Mouse (Mus musculus): ENCODE data around the gene Tekt3. TPM values are rescaled to one million over a fixed set of nuclear protein-coding genes. Genes with fewer than 3 reads are reported as not detected.

Tekt3 gene
- polyA plus RNA-seq, 1 experiment from 2014 or later: not detected

DNA sequence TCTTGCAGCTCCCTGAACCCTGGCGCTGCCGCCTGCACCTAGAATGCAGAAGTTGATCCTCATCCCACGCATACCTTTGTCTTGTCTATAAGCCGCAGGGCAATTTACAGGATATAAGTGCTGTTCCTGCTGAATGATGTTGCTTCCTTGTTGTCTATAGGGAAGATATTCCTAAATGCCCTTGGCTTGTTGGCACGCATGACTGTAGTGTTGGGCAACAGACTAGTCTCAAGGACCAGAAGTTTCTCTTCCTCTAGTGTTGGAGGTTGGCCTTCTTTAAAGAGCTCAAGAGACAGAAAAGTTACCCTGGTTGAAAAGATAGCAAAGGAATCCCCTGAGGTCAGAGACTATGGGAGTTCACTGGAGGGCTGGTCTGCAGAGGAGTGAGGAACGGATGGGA, 29.5 kb downstream of the Tekt3 start:
- Histone ChIP-seq H3K4me2 (ENCODE audit: low read depth, low read length) (no peak overlapping the region), H3K27ac (ENCODE audit: low read depth, low read length) (no peak overlapping the region), H3K9me3 (ENCODE audit: control insufficient read depth, low read length) (no peaks in the 10 kb centered on the region), H3K4me3 (ENCODE audit: low read depth, low read length) (no peak overlapping the region), H3K36me3 (ENCODE audit: control insufficient read depth, insufficient read depth, low read length) (no peaks in the 10 kb centered on the region), H3K27me3 (ENCODE audit: control insufficient read depth, insufficient read depth, low read length) (no peaks in the 10 kb centered on the region), H3K4me1 (ENCODE audit: control insufficient read depth, insufficient read depth, low read length) (no peaks in the 10 kb centered on the region), H3K9ac (replicated peaks; ENCODE audit: low read depth, low read length) (no peak overlapping the region)
- ATAC-seq (ENCODE audit: low read depth): no peak
- 96% methylated on average over 6 of the region's 6 CpGs for WGBS

DNA sequence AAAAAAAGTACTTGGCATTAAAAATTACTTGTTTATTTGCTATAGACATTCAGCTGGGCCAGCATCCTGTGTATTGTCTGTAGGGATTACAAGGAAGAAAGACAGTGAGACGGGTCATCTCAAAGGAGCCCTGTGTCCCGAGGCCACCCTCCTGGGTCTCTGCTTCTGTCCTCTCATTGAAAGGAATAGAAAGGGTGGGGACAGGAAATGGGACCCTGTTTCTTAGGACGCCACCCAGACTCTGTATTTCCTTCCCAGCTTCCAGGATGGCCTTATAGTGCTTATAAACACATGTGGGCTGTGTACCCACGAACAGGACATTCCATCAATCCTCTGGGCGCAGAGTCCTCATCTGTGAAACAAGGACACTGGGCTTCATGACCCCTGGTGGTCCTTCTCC, 30.8 kb downstream of the Tekt3 start:
- WGBS: 73% methylated on average over 5 of the region's 5 CpGs
- Histone ChIP-seq H3K9ac (replicated peaks; ENCODE audit: low read depth, low read length) (no peak overlapping the region), H3K27me3 (ENCODE audit: control insufficient read depth, insufficient read depth, low read length) (no peaks in the 10 kb centered on the region), H3K4me1 (ENCODE audit: control insufficient read depth, insufficient read depth, low read length) (no peaks in the 10 kb centered on the region), H3K36me3 (ENCODE audit: control insufficient read depth, insufficient read depth, low read length) (no peaks in the 10 kb centered on the region), H3K27ac (ENCODE audit: low read depth, low read length) (no peak overlapping the region), H3K9me3 (ENCODE audit: control insufficient read depth, low read length) (no peaks in the 10 kb centered on the region), H3K4me2 (ENCODE audit: low read depth, low read length) (no peak overlapping the region), H3K4me3 (ENCODE audit: low read depth, low read length) (no peak overlapping the region)
- ATAC-seq (ENCODE audit: low read depth): no peak

DNA sequence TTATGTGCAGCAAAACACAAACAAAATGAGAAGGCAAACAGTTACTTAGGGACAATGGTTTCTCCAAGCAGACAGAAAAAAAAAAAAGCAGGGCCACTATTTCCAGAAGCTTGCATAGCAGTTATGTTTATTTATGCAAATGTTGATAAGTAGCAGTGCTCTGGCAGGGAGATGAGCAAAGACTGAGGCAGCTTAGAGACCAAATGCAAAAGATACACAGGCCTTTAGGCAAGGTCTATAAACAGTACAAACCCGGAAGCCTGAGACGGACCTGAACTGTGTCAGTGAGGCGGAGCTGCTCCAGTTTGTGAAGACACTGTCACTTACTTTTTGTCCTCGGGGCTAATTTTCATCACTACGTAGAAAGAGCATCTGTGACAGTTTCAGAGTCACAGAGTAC, 32.1 kb downstream of the Tekt3 start:
- Histone ChIP-seq H3K9me3 (ENCODE audit: control insufficient read depth, low read length) (no peaks in the 10 kb centered on the region), H3K27me3 (ENCODE audit: control insufficient read depth, insufficient read depth, low read length) (no peaks in the 10 kb centered on the region), H3K27ac (ENCODE audit: low read depth, low read length) (no peak overlapping the region), H3K4me2 (ENCODE audit: low read depth, low read length) (no peak overlapping the region), H3K4me3 (ENCODE audit: low read depth, low read length) (no peak overlapping the region), H3K36me3 (ENCODE audit: control insufficient read depth, insufficient read depth, low read length) (no peaks in the 10 kb centered on the region), H3K4me1 (ENCODE audit: control insufficient read depth, insufficient read depth, low read length) (no peaks in the 10 kb centered on the region), H3K9ac (replicated peaks; ENCODE audit: low read depth, low read length) (no peak overlapping the region)
- 74% methylated on average over 5 of the region's 5 CpGs for WGBS
- no peak for ATAC-seq (ENCODE audit: low read depth)

DNA sequence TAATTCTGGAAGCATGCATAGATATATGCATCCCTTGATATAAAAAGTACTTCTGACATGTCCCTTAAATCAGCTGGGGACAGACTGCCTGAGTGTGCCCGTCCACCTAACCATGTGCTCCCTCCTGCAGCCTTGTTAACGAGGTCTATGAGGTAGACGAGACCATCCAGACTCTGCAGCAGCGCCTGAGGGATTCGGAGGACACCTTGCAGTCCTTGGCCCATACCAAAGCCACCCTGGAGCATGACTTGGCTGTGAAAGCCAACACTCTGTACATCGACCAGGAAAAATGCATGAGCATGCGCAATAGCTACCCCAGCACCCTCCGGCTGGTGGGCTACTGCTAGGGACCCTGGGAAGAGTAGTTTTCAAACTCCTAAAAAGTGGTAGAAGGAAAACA, 33.0 kb downstream of the Tekt3 start:
- Histone ChIP-seq H3K27ac (ENCODE audit: low read depth, low read length) (no peak overlapping the region), H3K9ac (replicated peaks; ENCODE audit: low read depth, low read length) (no peak overlapping the region), H3K27me3 (ENCODE audit: control insufficient read depth, insufficient read depth, low read length) (no peaks in the 10 kb centered on the region), H3K4me2 (ENCODE audit: low read depth, low read length) (no peak overlapping the region), H3K9me3 (ENCODE audit: control insufficient read depth, low read length) (no peaks in the 10 kb centered on the region), H3K4me1 (ENCODE audit: control insufficient read depth, insufficient read depth, low read length) (no peaks in the 10 kb centered on the region), H3K4me3 (ENCODE audit: low read depth, low read length) (no peak overlapping the region), H3K36me3 (ENCODE audit: control insufficient read depth, insufficient read depth, low read length) (no peaks in the 10 kb centered on the region)
- WGBS: 87% methylated on average over 8 of the region's 8 CpGs
- ATAC-seq (ENCODE audit: low read depth): no peak

DNA sequence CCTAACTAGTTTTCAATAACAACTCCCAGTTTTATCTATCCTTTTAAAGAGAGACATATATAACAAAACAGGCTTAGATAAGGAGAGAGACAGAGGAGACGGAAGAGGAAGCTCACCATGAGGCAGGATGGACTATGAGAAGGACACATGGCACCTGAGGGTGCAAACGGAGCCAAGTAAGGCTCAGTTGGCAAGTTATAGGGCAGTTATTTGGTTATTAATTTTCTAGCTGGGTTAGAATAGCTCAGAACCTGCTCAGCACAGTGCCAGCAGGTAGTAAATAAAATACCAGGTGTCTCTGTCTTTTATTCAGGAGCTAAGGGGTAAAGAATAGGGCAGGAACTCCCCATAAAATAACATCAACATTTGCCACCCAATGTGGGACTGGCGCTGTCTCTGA, 36.6 kb downstream of the Tekt3 start:
- Histone ChIP-seq H3K4me2 (ENCODE audit: low read depth, low read length) (no peak overlapping the region), H3K27me3 (ENCODE audit: control insufficient read depth, insufficient read depth, low read length) (no peaks in the 10 kb centered on the region), H3K9ac (replicated peaks; ENCODE audit: low read depth, low read length) (no peak overlapping the region), H3K36me3 (ENCODE audit: control insufficient read depth, insufficient read depth, low read length) (no peaks in the 10 kb centered on the region), H3K27ac (ENCODE audit: low read depth, low read length) (no peak overlapping the region), H3K4me3 (ENCODE audit: low read depth, low read length) (no peak overlapping the region), H3K9me3 (ENCODE audit: control insufficient read depth, low read length) (no peaks in the 10 kb centered on the region), H3K4me1 (ENCODE audit: control insufficient read depth, insufficient read depth, low read length) (no peaks in the 10 kb centered on the region)
- WGBS: 72% methylated on average over 3 of the region's 3 CpGs
- ATAC-seq (ENCODE audit: low read depth): no peak

DNA sequence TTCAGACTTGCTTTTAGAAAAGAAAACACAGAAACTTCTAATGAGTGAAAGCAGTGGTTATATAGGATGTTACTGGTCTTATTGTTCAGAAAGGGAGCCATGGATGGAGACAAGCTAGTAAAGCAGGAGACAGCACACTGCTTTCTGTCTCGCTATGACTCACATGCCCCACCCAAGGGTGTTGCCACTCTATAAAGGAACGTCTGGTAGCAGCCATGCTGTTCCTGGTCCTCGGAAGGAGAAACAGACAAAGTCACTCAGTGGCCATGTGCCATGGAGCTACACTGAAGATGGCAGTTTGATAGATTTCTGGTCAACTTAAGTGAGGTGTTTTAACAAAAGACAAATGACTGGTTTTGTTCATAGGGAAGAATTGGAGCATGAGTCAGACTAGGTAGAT, 37.9 kb downstream of the Tekt3 start:
- Histone ChIP-seq H3K9me3 (ENCODE audit: control insufficient read depth, low read length) (no peaks in the 10 kb centered on the region), H3K36me3 (ENCODE audit: control insufficient read depth, insufficient read depth, low read length) (no peaks in the 10 kb centered on the region), H3K4me2 (ENCODE audit: low read depth, low read length) (no peak overlapping the region), H3K27me3 (ENCODE audit: control insufficient read depth, insufficient read depth, low read length) (no peaks in the 10 kb centered on the region), H3K9ac (replicated peaks; ENCODE audit: low read depth, low read length) (no peak overlapping the region), H3K4me3 (ENCODE audit: low read depth, low read length) (no peak overlapping the region), H3K27ac (ENCODE audit: low read depth, low read length) (no peak overlapping the region), H3K4me1 (ENCODE audit: control insufficient read depth, insufficient read depth, low read length) (no peaks in the 10 kb centered on the region)
- WGBS: 86% methylated on average over 3 of the region's 3 CpGs
- ATAC-seq (ENCODE audit: low read depth): no peak

DNA sequence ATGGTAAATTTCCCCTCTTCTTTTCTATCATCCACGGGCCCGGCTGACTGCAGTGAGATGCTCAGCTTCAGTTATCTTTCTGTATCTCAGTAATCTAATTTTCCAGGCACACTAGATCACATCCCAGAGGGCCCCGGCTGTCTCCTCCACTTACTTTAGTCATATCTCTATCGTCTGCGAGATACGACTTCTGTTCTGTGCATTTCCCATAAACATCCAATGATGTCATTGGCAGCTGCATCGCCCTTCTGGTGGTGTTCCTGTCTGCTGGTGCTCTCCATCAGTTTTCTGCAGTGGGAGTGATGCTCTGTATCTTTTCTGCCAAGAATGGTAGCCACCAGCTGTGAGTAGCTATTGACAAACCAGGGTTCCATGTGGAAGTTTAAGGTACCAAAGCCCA, 41.8 kb downstream of the Tekt3 start:
- Histone ChIP-seq H3K4me2 (ENCODE audit: low read depth, low read length) (no peak overlapping the region), H3K36me3 (ENCODE audit: control insufficient read depth, insufficient read depth, low read length) (no peaks in the 10 kb centered on the region), H3K9ac (replicated peaks; ENCODE audit: low read depth, low read length) (no peak overlapping the region), H3K4me1 (ENCODE audit: control insufficient read depth, insufficient read depth, low read length) (no peaks in the 10 kb centered on the region), H3K27ac (ENCODE audit: low read depth, low read length) (no peak overlapping the region), H3K4me3 (ENCODE audit: low read depth, low read length) (no peak overlapping the region), H3K9me3 (ENCODE audit: control insufficient read depth, low read length) (no peaks in the 10 kb centered on the region), H3K27me3 (ENCODE audit: control insufficient read depth, insufficient read depth, low read length) (no peaks in the 10 kb centered on the region)
- 86% methylated on average over 7 of the region's 7 CpGs for WGBS
- ATAC-seq (ENCODE audit: low read depth): no peak

DNA sequence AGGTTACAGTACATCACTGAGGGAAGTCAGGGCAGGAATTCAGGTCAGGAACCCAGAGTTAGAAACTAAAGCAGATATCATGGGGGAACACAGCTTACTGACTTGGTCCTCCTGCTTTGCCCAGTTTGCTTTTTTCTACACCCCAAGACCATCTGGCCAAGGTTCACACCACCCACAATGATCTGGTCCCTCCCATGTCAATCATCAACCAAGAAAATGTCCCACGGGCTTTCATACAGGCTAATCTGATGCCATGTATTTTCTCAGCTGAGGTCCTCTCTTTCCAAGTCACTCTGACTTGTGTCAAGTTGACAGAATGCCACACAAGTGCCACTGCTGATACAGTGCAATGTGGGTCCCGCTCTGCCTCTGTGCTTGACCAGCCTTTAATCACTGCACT, 42.6 kb downstream of the Tekt3 start:
- Histone ChIP-seq H3K27me3 (ENCODE audit: control insufficient read depth, insufficient read depth, low read length) (no peaks in the 10 kb centered on the region), H3K9ac (replicated peaks; ENCODE audit: low read depth, low read length) (no peak overlapping the region), H3K4me3 (ENCODE audit: low read depth, low read length) (no peak overlapping the region), H3K9me3 (ENCODE audit: control insufficient read depth, low read length) (no peaks in the 10 kb centered on the region), H3K36me3 (ENCODE audit: control insufficient read depth, insufficient read depth, low read length) (no peaks in the 10 kb centered on the region), H3K4me1 (ENCODE audit: control insufficient read depth, insufficient read depth, low read length) (no peaks in the 10 kb centered on the region), H3K27ac (ENCODE audit: low read depth, low read length) (no peak overlapping the region), H3K4me2 (ENCODE audit: low read depth, low read length) (no peak overlapping the region)
- no peak for ATAC-seq (ENCODE audit: low read depth)
- 92% methylated on average over 2 of the region's 2 CpGs for WGBS

DNA sequence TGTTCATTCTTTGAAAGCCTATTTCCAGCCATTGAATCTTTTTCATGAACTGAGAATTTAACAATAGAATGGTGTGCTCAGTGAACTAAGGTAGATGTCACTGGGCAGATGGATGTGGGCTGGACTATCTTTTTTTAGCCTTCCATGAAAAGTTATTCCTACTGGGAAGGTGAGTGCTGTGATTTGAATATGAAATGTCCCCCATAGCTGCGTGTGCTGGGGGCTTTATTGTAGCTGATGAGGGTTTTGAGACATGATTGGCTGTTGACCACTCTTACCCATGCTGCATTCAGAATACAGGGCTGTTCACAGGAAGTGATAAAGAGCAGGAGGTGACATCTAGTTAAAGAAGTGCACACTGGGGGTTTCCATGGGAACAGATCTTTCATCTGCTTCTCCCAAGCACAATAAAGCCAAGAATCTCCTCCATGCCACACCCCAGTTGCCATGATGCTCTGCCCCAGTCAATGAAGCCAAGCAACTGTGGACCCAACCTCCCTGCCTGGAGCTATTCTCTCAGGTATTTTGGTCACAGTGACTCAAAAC, 47.8 kb downstream of the Tekt3 start:
- H3K27ac ChIP-seq (ENCODE audit: low read depth, low read length): no peak overlapping the region
- WGBS: 44% methylated on average over 1 of the region's 1 CpGs
- no peaks in the 10 kb centered on the region for H3K4me1 ChIP-seq (ENCODE audit: control insufficient read depth, insufficient read depth, low read length)
- H3K9me3 ChIP-seq (ENCODE audit: control insufficient read depth, low read length): no peaks in the 10 kb centered on the region
- no peak overlapping the region for H3K4me3 ChIP-seq (ENCODE audit: low read depth, low read length)
- no peaks in the 10 kb centered on the region for H3K36me3 ChIP-seq (ENCODE audit: control insufficient read depth, insufficient read depth, low read length)
- H3K4me2 ChIP-seq (ENCODE audit: low read depth, low read length): no peak overlapping the region
- no peak overlapping the region for H3K9ac ChIP-seq (replicated peaks; ENCODE audit: low read depth, low read length)
- ATAC-seq (ENCODE audit: low read depth): no peak
- no peaks in the 10 kb centered on the region for H3K27me3 ChIP-seq (ENCODE audit: control insufficient read depth, insufficient read depth, low read length)

DNA sequence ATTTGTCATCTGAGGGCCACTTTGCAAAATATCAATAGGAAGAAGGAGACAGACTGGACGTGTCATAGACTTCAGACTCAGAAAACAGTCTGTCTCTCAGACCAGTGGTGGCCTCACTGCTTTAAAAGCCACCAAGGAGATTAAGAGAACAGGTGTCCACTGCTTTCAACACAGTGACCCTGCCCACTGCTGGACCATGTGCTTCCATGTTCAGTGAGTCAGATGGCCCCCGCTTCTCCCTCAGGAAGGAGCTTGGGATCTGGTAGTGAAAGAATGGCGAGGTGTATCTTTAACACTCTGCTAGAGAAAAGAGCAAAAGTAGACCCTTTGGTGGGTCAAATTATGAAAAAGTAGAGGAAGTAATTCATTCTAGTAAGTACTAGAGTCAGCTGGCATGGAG, 48.9 kb downstream of the Tekt3 start:
- no peak overlapping the region for H3K9ac ChIP-seq (replicated peaks; ENCODE audit: low read depth, low read length)
- no peak overlapping the region for H3K27ac ChIP-seq (ENCODE audit: low read depth, low read length)
- H3K9me3 ChIP-seq (ENCODE audit: control insufficient read depth, low read length): no peaks in the 10 kb centered on the region
- no peaks in the 10 kb centered on the region for H3K27me3 ChIP-seq (ENCODE audit: control insufficient read depth, insufficient read depth, low read length)
- WGBS: 83% methylated on average over 3 of the region's 3 CpGs
- H3K4me3 ChIP-seq (ENCODE audit: low read depth, low read length): no peak overlapping the region
- ATAC-seq (ENCODE audit: low read depth): no peak
- no peaks in the 10 kb centered on the region for H3K4me1 ChIP-seq (ENCODE audit: control insufficient read depth, insufficient read depth, low read length)
- H3K4me2 ChIP-seq (ENCODE audit: low read depth, low read length): no peak overlapping the region
- H3K36me3 ChIP-seq (ENCODE audit: control insufficient read depth, insufficient read depth, low read length): no peaks in the 10 kb centered on the region
